21 mouse cellular contexts compared by ENCODE assay signal in genomic region chr3:157098417-157098816, GRCm38 (mm10).
"Had no signal": no experiment of that assay in that cellular context is flagged by ENCODE, and none has a peak within 500 bp of the region (broad histone marks: within the 10 kb centered on the region; RNA-seq: fewer than 3 reads in every experiment).

No protein-coding gene starts in this region.

- H3K27me3 ChIP-seq: kidney, embryonic 15.5 days; limb, embryonic 12.5 days; limb, embryonic 15.5 days; megakaryocyte, embryonic 14.5 days; midbrain, embryonic 12.5 days; neural tube, embryonic 13.5 days had no signal

- DNase-seq: kidney, adult 11 months; kidney, adult 8-10 months; kidney, postnatal 10 days; kidney, postnatal 36 days; layer of hippocampus, postnatal 36 days; liver, postnatal 0 days; lung, embryonic 14.5 days; retina, postnatal 1 day; right cerebral cortex, postnatal 4 days; thymus, postnatal 25 days had no signal

- H3K27ac ChIP-seq: kidney, embryonic 15.5 days; limb, embryonic 12.5 days; limb, embryonic 15.5 days; liver, embryonic 14.5 days; midbrain, embryonic 12.5 days; neural tube, embryonic 13.5 days; stomach, postnatal 0 days had no signal

- H3K4me3 ChIP-seq: kidney, embryonic 15.5 days; limb, embryonic 12.5 days; limb, embryonic 15.5 days; megakaryocyte, embryonic 14.5 days; midbrain, embryonic 12.5 days; myocyte; neural tube, embryonic 13.5 days had no signal

- H3K9ac ChIP-seq: kidney, embryonic 15.5 days; limb, embryonic 12.5 days; limb, embryonic 15.5 days; liver, embryonic 14.5 days; liver, postnatal 0 days; lung, embryonic 14.5 days; midbrain, embryonic 12.5 days; neural tube, embryonic 13.5 days had no signal

- H3K36me3 ChIP-seq: kidney, embryonic 15.5 days; limb, embryonic 12.5 days; limb, embryonic 15.5 days; midbrain, embryonic 12.5 days; neural tube, embryonic 13.5 days had no signal

- H3K4me1 ChIP-seq: kidney, embryonic 15.5 days; limb, embryonic 12.5 days; limb, embryonic 15.5 days; megakaryocyte, embryonic 14.5 days; midbrain, embryonic 12.5 days; neural tube, embryonic 13.5 days had no signal

- H3K4me2 ChIP-seq: kidney, embryonic 15.5 days; limb, embryonic 12.5 days; limb, embryonic 15.5 days; liver, embryonic 11.5 days; lung, embryonic 14.5 days; midbrain, embryonic 12.5 days; neural tube, embryonic 13.5 days had no signal

- ATAC-seq: liver, postnatal 0 days; lung, postnatal 0 days had no signal

- H3K9me3 ChIP-seq: kidney, embryonic 15.5 days; limb, embryonic 12.5 days; limb, embryonic 15.5 days; midbrain, embryonic 12.5 days; neural tube, embryonic 13.5 days had no signal
